Mouse (Mus musculus): ENCODE data around the gene Zfp446. TPM values are rescaled to one million over a fixed set of nuclear protein-coding genes. Genes with fewer than 3 reads are reported as not detected.

Zfp446 gene
- polyA plus RNA-seq, 2 experiments, result 0.93 to 2.1 TPM

GRCm38 (mm10) chr7:12958948-12959347 lies 18.7 kb upstream of the Zfp446 start:
- Histone ChIP-seq H3K4me2 (ENCODE audit: low read depth) (no peak overlapping the region), H3K4me3 (ENCODE audit: insufficient read depth in 1 of 2, low read depth in 2 of 2, low read length in 2 of 2) (no peak overlapping the region), H3K27me3 (ENCODE audit: control insufficient read depth, insufficient read depth, low read length) (no peaks in the 10 kb centered on the region), H3K27ac (no peak overlapping the region), H3K9ac (replicated peaks) (no peak overlapping the region), H3K4me1 (replicated peaks; ENCODE audit: control insufficient read depth in 2 of 2, insufficient read depth in 2 of 2, low read length in 1 of 2) (peaks cover 0 to 4% of the 10 kb centered on the region in 2 experiments; a peak in 1 of 4 replicates), H3K9me3 (ENCODE audit: control insufficient read depth, low read length) (no peaks in the 10 kb centered on the region), H3K36me3 (replicated peaks; ENCODE audit: control insufficient read depth, insufficient read depth, low read depth) (no peaks in the 10 kb centered on the region)
- DNase-seq (ENCODE audit: low read depth in 3 of 3, low spot score in 3 of 3) (no peak), ATAC-seq (ENCODE audit: insufficient read depth) (no peak)
- 57% methylated on average over 4 of the region's 4 CpGs for WGBS (ENCODE audit: insufficient replicate concordance)
- TF ChIP-seq CTCF (IDR thresholded peaks at IDR 0.05; ENCODE audit: low read depth), result no peak
- TF ChIP-seq EP300 (IDR thresholded peaks at IDR 0.05; ENCODE audit: low read depth), result no peak

DNA sequence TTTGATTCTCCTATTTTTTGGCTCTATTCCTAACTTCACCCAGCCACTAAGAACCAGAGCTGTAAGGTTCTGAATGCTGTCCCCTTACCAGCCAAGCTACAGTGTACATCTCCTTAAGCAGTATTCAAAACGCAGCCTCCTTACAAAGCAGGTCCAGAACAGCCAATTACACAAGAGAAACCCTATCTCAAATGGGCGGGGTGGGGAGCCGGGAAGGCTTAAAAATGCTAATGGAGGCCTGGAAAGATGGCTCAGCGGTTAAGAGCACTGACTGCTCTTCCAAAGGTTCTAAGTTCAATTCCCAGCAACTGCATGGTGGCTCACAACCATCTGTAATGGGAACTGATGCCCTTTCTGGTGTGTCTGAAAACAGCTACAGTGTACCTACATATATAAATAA lies 17.9 kb upstream of the Zfp446 start:
- Histone ChIP-seq H3K27ac (no peak overlapping the region), H3K36me3 (replicated peaks; ENCODE audit: control insufficient read depth, insufficient read depth, low read depth) (no peaks in the 10 kb centered on the region), H3K4me2 (ENCODE audit: low read depth) (no peak overlapping the region), H3K9me3 (ENCODE audit: control insufficient read depth, low read length) (no peaks in the 10 kb centered on the region), H3K4me3 (ENCODE audit: insufficient read depth in 1 of 2, low read depth in 2 of 2, low read length in 2 of 2) (no peak overlapping the region), H3K27me3 (ENCODE audit: control insufficient read depth, insufficient read depth, low read length) (no peaks in the 10 kb centered on the region), H3K4me1 (replicated peaks; ENCODE audit: control insufficient read depth in 2 of 2, insufficient read depth in 2 of 2, low read length in 1 of 2) (peaks cover 0 to 3% of the 10 kb centered on the region in 2 experiments; a peak in 1 of 4 replicates), H3K9ac (replicated peaks) (no peak overlapping the region)
- 35% methylated on average over 4 of the region's 4 CpGs for WGBS (ENCODE audit: insufficient replicate concordance)
- TF ChIP-seq EP300 (IDR thresholded peaks at IDR 0.05; ENCODE audit: low read depth), result no peak
- TF ChIP-seq CTCF (IDR thresholded peaks at IDR 0.05; ENCODE audit: low read depth), result no peak
- no peak for ATAC-seq (ENCODE audit: insufficient read depth)
- no peak for DNase-seq (ENCODE audit: low read depth in 3 of 3, low spot score in 3 of 3)

DNA sequence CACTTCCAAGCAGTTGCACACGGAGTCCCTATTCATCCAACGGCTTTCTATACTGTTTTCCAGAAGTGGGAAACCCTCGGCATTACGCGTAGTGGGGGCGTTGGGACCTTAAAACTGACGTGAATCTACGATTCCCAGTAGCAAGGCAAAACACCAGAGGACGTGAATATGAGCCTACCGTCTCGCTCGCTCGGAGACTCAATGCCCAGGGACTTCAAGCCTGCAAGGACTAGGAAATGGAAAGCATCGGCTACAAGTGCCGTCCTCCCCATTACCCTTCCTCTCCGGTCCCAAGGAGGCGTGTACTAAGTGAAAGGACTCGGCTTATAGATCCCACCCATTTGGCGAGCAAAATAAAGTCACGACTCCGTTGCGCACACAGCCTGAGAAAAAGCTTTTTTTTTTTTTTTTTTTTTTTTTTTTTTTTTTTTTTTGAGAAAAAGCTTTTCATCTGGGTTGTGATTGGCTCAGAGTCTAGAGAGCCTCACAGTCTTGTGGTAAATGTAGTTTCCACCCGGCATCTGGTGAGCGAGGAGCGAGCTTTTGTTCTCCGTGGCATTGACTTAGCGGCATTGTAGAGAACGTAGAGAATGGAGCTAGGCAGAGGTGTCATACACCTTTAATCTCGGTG lies 16.0 kb upstream of the Zfp446 start:
- WGBS (ENCODE audit: insufficient replicate concordance), result 2% methylated on average over 29 of the region's 29 CpGs
- H3K27ac ChIP-seq, result peak overlapping the region; percentile 62
- ATAC-seq (ENCODE audit: insufficient read depth), result peak; percentile 35
- peak overlapping the region; percentile 57 to 97 for H3K4me3 ChIP-seq (ENCODE audit: insufficient read depth in 1 of 2, low read depth in 2 of 2, low read length in 2 of 2)
- H3K27me3 ChIP-seq (ENCODE audit: control insufficient read depth, insufficient read depth, low read length), result no peaks in the 10 kb centered on the region
- H3K9ac ChIP-seq (replicated peaks), result peak overlapping the region; percentile 73
- H3K4me2 ChIP-seq (ENCODE audit: low read depth), result peak overlapping the region; percentile 69
- peak; percentile 47 to 64 (median 54) for DNase-seq (ENCODE audit: low read depth in 3 of 3, low spot score in 3 of 3)
- no peaks in the 10 kb centered on the region for H3K9me3 ChIP-seq (ENCODE audit: control insufficient read depth, low read length)
- no peaks in the 10 kb centered on the region for H3K36me3 ChIP-seq (replicated peaks; ENCODE audit: control insufficient read depth, insufficient read depth, low read depth)
- TF ChIP-seq CTCF (IDR thresholded peaks at IDR 0.05; ENCODE audit: low read depth) (no peak), EP300 (IDR thresholded peaks at IDR 0.05; ENCODE audit: low read depth) (no peak)
- peaks cover 7 to 11% of the 10 kb centered on the region in 2 experiments for H3K4me1 ChIP-seq (replicated peaks; ENCODE audit: control insufficient read depth in 2 of 2, insufficient read depth in 2 of 2, low read length in 1 of 2)

- Histone ChIP-seq H3K27ac (peak within 1 kb of the TSS; percentile 88), H3K36me3 (replicated peaks; ENCODE audit: control insufficient read depth, insufficient read depth, low read depth) (peaks cover 8% of the 10 kb centered on the region), H3K4me2 (ENCODE audit: low read depth) (peak within 1 kb of the TSS; percentile 98), H3K27me3 (ENCODE audit: control insufficient read depth, insufficient read depth, low read length) (no peaks in the 10 kb centered on the region), H3K4me3 (ENCODE audit: insufficient read depth in 1 of 2, low read depth in 2 of 2, low read length in 2 of 2) (peak within 1 kb of the TSS; percentile 94 to 96), H3K9me3 (ENCODE audit: control insufficient read depth, low read length) (no peaks in the 10 kb centered on the region), H3K4me1 (replicated peaks; ENCODE audit: control insufficient read depth in 2 of 2, insufficient read depth in 2 of 2, low read length in 1 of 2) (peaks cover 16 to 18% of the 10 kb centered on the region in 2 experiments), H3K9ac (replicated peaks) (peak within 1 kb of the TSS; percentile 90)
- DNase-seq (ENCODE audit: low read depth in 3 of 3, low spot score in 3 of 3) (peak; percentile 79 to 82 (median 81)), ATAC-seq (ENCODE audit: insufficient read depth) (peak; percentile 93)
- WGBS (ENCODE audit: insufficient replicate concordance), result under 1% methylated on average over 23 of the region's 23 CpGs
- TF ChIP-seq CTCF (IDR thresholded peaks at IDR 0.05; ENCODE audit: low read depth) (no peak), EP300 (IDR thresholded peaks at IDR 0.05; ENCODE audit: low read depth) (no peak)
Measured at GRCm38 (mm10) chr7:12965678-12966091, 12.0 kb upstream of the Zfp446 start, which contains the start of gene Zfp324. Gene Zfp324, plus strand, starts transcription at chr7:12965838.

DNA sequence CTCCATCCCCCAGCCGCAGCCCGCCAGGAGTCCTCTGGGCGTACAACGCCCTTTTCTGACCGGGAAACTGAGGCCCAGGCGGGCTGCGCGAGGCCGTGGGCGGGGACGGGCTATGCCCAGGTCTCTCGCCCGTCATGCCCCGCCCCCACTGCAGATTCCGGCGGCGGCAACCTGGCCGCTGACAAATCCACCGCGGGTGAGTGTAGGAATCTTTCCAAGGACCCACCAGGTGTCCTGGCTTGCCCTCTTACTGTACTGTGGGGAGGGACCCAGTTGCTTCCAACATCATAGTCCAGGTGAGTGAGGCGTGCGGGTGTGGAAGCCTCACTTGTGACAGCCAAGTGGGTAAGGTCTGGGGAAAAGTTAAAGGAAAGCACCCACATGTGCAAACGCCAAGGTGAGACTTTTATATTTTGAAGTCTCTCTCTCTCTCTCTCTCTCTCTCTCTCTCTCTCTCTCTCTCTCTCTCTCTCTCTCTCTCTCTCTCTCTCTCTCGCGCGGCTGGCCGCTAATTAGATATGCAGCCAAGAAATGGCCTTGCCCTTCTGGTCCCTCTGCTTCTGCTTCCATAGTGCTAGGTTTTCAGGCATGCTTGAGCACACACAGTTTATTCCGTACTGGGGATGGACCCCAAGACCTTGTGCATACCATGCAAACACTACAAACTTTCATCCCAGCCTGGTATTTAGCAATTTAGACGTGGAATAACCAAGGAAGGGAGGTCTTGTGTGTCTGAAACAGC lies 11.4 kb upstream of the Zfp446 start:
- Histone ChIP-seq H3K27me3 (ENCODE audit: control insufficient read depth, insufficient read depth, low read length) (no peaks in the 10 kb centered on the region), H3K4me3 (ENCODE audit: insufficient read depth in 1 of 2, low read depth in 2 of 2, low read length in 2 of 2) (peak overlapping the region; percentile 94 to 96), H3K27ac (peak overlapping the region; percentile 88), H3K4me2 (ENCODE audit: low read depth) (peak overlapping the region; percentile 98), H3K9me3 (ENCODE audit: control insufficient read depth, low read length) (no peaks in the 10 kb centered on the region), H3K9ac (replicated peaks) (peak overlapping the region; percentile 90), H3K36me3 (replicated peaks; ENCODE audit: control insufficient read depth, insufficient read depth, low read depth) (peaks cover 8% of the 10 kb centered on the region), H3K4me1 (replicated peaks; ENCODE audit: control insufficient read depth in 2 of 2, insufficient read depth in 2 of 2, low read length in 1 of 2) (peaks cover 16 to 18% of the 10 kb centered on the region in 2 experiments)
- WGBS (ENCODE audit: insufficient replicate concordance), result under 1% methylated on average over 29 of the region's 29 CpGs
- DNase-seq (ENCODE audit: low read depth in 3 of 3, low spot score in 3 of 3), result peak in 2 of 3 experiments; percentile 49 to 50
- peak; percentile 86 for ATAC-seq (ENCODE audit: insufficient read depth)
- TF ChIP-seq EP300 (IDR thresholded peaks at IDR 0.05; ENCODE audit: low read depth), result no peak
- no peak for TF ChIP-seq CTCF (IDR thresholded peaks at IDR 0.05; ENCODE audit: low read depth)

Measured in liver, embryonic 14.5 days (tissue).